Mouse (Mus musculus) activated CD4-positive, CD25-positive, alpha-beta regulatory T cell, adult 4 months (primary cell): ENCODE results near the gene Chit1. TPM values are rescaled to one million over a fixed set of nuclear protein-coding genes. Genes with fewer than 3 reads are reported as not detected.

Source experiments
- ATAC-seq: one replicate; pipeline ENCODE4 v1.8.0; 2017
- polyA plus RNA-seq, 2 experiments: library from polyadenylated mRNA; unstranded; fragments of 100-300 nt; shearing (Covaris generic); gene quantifications; one replicate each; pipeline ENCODE4 v1.2.1; 2017

Chit1 gene
- polyA plus RNA-seq, 2 experiments from 2014 or later, result not detected

- no peak for ATAC-seq
These were observed 81.0 kb downstream of the Chit1 start for GRCm38 (mm10) chr1:134192024-134192423.

GRCm38 (mm10) chr1:134193126-134193525 lies 82.1 kb downstream of the Chit1 start, which contains the start of gene Mybph:
Gene Mybph, plus strand, starts transcription at chr1:134193448.
- ATAC-seq, result no peak

DNA sequence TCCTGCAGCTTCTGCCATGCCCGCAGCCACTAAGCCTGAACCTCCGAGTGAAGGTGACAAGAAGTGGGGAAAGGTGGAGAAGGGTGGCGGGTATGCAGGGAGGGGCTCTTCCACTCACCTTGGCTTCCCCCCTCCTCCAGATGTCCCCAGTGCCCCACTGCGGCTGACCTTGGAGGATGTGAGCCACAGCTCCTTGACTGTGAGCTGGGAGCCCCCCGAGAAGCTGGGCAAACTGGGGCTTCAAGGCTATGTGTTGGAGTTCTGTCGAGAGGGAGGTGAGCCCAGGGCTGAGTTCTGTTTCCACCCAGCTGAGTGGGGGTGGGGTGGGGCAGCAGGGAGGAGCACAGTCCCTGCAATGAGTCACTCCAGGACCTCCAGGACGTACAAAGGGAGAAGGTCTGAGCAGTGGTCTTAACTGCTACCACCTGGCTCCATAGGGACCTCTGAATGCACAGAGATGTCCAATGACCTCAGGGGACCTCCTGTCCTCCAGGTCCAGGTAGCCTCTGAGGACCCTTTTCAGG lies 82.7 kb downstream of the Chit1 start:
- ATAC-seq, result no peak

- no peak for ATAC-seq
These were observed 83.4 kb downstream of the Chit1 start for GRCm38 (mm10) chr1:134194298-134195022.

DNA sequence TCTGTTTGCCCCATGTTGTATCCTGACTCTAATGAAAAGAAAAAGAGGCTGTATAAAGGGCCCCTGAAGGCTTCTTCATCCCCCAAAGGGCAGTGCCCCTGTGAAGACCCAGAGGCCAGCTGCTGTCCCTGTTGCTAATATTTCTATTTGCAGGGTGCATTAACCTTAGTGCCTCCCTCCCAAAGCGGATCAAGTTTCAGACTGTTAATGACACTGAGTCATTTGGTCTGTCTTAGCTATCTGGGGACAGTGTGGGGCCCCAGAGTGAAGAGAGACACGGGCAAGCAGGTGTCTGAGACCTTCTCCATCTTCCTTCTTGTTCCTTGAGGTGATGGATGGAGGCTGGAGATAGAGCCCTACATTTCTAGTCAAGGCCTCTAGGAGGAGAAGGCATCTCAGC lies 84.1 kb downstream of the Chit1 start:
- ATAC-seq, result no peak

- ATAC-seq, result peak; percentile 40
These were observed 84.5 kb downstream of the Chit1 start for GRCm38 (mm10) chr1:134195571-134195970.

DNA sequence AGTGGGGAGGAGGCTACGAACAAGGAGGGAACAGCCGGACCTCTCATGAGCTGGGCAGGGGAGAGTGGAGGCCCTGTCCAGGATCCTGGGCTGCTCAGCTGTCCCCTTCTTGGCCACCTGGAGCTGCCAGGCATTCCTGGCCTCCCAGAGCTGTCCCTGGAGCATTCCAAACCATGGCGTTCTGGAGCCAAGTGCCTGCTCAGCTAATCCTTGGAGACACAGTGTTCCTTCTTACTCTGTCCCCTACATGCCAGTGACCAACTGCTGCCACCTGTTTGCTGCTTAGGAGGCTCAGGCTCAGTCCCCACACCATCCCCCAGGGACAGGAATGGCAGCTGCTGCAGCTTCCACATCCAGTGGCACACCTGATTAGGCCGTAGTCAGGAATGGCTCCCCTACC lies 84.9 kb downstream of the Chit1 start:
- no peak for ATAC-seq

DNA sequence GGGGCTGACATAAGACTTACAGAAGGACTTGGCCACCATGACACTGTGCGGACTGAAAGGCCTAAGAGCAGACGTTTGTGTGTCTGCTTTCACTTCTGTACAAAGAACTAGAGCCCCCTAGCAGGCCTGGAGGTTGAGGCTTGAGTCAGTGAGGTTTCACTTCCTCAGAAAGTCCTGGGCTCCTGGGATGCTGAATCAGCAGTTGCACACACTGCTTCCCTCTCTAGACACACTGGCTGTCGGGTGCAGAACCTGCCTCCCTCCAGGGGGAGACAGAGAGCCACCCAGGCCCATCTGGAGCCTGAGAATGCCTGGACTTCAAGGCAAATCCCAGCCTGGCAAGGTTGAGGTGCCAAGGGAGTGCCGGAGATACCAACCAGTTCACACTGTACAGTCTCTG lies 85.3 kb downstream of the Chit1 start:
- ATAC-seq, result peak; percentile 75

- no peak for ATAC-seq
These were observed 86.4 kb downstream of the Chit1 start for GRCm38 (mm10) chr1:134197325-134197982.

GRCm38 (mm10) chr1:134198197-134198995 lies 87.4 kb downstream of the Chit1 start:
- no peak for ATAC-seq

DNA sequence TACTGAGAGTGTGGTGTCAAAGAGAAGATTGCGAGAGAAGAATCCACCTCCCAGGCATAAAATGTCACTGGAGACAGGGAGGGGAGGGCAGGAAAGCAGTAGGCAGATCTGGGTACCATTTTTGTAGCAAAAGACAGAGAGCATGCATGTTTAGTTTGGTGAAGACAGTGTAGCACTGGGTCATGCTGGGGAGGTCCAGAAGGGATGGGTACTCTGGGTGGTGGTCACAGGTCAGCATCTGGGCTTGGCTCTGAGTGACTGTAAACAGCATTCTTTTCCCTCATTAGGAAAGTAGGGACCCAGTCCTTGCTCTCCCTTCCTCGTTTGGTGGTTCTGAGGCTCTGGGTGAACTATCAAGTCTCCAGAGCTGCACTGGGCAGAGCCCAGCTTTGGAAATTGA lies 89.4 kb downstream of the Chit1 start:
- ATAC-seq, result no peak

Other genes starting within 250 kb of the Chit1 start
- not detected for gene Optc, start 203.2 kb upstream of the Chit1 start, polyA plus RNA-seq
- not detected for gene Prelp, start 189.8 kb upstream of the Chit1 start, polyA plus RNA-seq
- gene Fmod, start 74.0 kb upstream of the Chit1 start, polyA plus RNA-seq, result not detected
- gene Btg2, start 32.1 kb upstream of the Chit1 start, polyA plus RNA-seq, result 100 to 1,000 TPM; 174 to 181 TPM
- gene Chil1, start 70.9 kb downstream of the Chit1 start, polyA plus RNA-seq, result not detected
- not detected for gene Mybph, start 82.2 kb downstream of the Chit1 start, polyA plus RNA-seq
- under 1 TPM in 1 of 2 experiments, not detected in 1; 0.15 TPM for gene Adora1, start 124.2 kb downstream of the Chit1 start, polyA plus RNA-seq
- not detected for gene Myog, start 178.7 kb downstream of the Chit1 start, polyA plus RNA-seq
- gene Ppfia4, start 221.7 kb downstream of the Chit1 start, polyA plus RNA-seq, result under 1 TPM in 1 of 2 experiments, not detected in 1; 0.15 TPM